Comparison of ENCODE assay signal across 8 mouse cellular contexts in genomic region chr14:79299796-79300195, GRCm38 (mm10). TPM values are rescaled to one million over a fixed set of nuclear protein-coding genes. Genes with fewer than 3 reads are reported as not detected.
DNase-seq lines count a peak whose midpoint lies in the region; ATAC-seq and TF ChIP-seq lines count a peak whose summit lies in the region.

No protein-coding gene starts in this region.

- H3K4me3 ChIP-seq in kidney, embryonic 14.5 days (ENCODE audit: low read length) = peak overlapping the region; percentile 11; the same call in 1 of the 2 replicates
- peak overlapping the region; percentile 55; the same call in 1 of the 2 replicates for H3K4me3 ChIP-seq in embryonic facial prominence, embryonic 11.5 days (ENCODE audit: low read depth, low read length)
- peak overlapping the region; percentile 60 for H3K4me3 ChIP-seq in lung, embryonic 14.5 days (ENCODE audit: low read depth, low read length)
- H3K4me3 ChIP-seq in stomach, postnatal 0 days (ENCODE audit: low read depth, low read length) = peak overlapping the region; percentile 54

- 28% methylated on average over 6 of the region's 6 CpGs for WGBS in kidney, embryonic 14.5 days
- WGBS in embryonic facial prominence, embryonic 11.5 days = 17% methylated on average over 6 of the region's 6 CpGs
- WGBS in lung, embryonic 14.5 days = 25% methylated on average over 6 of the region's 6 CpGs
- 39% methylated on average over 6 of the region's 6 CpGs for WGBS in stomach, postnatal 0 days

- ATAC-seq in kidney, embryonic 14.5 days (ENCODE audit: low FRiP score, low TSS enrichment) = no peak
- no peak for ATAC-seq in embryonic facial prominence, embryonic 11.5 days (replicated peaks; ENCODE audit: insufficient number of reproducible peaks, low FRiP score, low TSS enrichment, low read depth)
- ATAC-seq in lung, embryonic 14.5 days (ENCODE audit: insufficient read depth) = no peak
- ATAC-seq in stomach, postnatal 0 days (ENCODE audit: low FRiP score, low TSS enrichment) = no peak
- no peak for ATAC-seq in monocyte, adult 5-6 weeks (replicated peaks; ENCODE audit: insufficient number of reproducible peaks, low FRiP score, low TSS enrichment, poor library complexity, severe bottlenecking)

- 0 out of 2 replicates have a peak, but pooled peaks cover 6% of the 10 kb centered on the region for H3K4me1 ChIP-seq in kidney, embryonic 14.5 days (ENCODE audit: control insufficient read depth, insufficient read depth, low read length)
- peaks cover 5% of the 10 kb centered on the region for H3K4me1 ChIP-seq in embryonic facial prominence, embryonic 11.5 days (ENCODE audit: control insufficient read depth, insufficient read depth, low read length)
- no peaks in the 10 kb centered on the region; the same call in 1 of the 2 replicates for H3K4me1 ChIP-seq in lung, embryonic 14.5 days (ENCODE audit: insufficient read depth)
- no peaks in the 10 kb centered on the region for H3K4me1 ChIP-seq in stomach, postnatal 0 days (replicated peaks; ENCODE audit: control insufficient read depth, insufficient read depth)

- TF ChIP-seq CTCF in lung, embryonic 14.5 days (IDR thresholded peaks at IDR 0.05; ENCODE audit: low read depth) = no peak
- TF ChIP-seq CTCF in stomach, postnatal 0 days (IDR thresholded peaks at IDR 0.05; ENCODE audit: low read depth) = no peak

- no peaks in the 10 kb centered on the region for H3K36me3 ChIP-seq in kidney, embryonic 14.5 days (ENCODE audit: control insufficient read depth, insufficient read depth, low read length)
- H3K36me3 ChIP-seq in embryonic facial prominence, embryonic 11.5 days (replicated peaks; ENCODE audit: control insufficient read depth, insufficient read depth, low read depth, low read length) = no peaks in the 10 kb centered on the region
- H3K36me3 ChIP-seq in lung, embryonic 14.5 days (ENCODE audit: insufficient read depth) = no peaks in the 10 kb centered on the region
- H3K36me3 ChIP-seq in stomach, postnatal 0 days (ENCODE audit: control insufficient read depth, insufficient read depth, low read length) = no peaks in the 10 kb centered on the region

- no peak overlapping the region for H3K9ac ChIP-seq in kidney, embryonic 14.5 days (ENCODE audit: low read depth, low read length)
- no peak overlapping the region for H3K9ac ChIP-seq in embryonic facial prominence, embryonic 11.5 days (replicated peaks; ENCODE audit: low read length)
- H3K9ac ChIP-seq in lung, embryonic 14.5 days = peak overlapping the region; percentile 66
- no peak overlapping the region for H3K9ac ChIP-seq in stomach, postnatal 0 days (ENCODE audit: low read length)

- no peaks in the 10 kb centered on the region for H3K9me3 ChIP-seq in kidney, embryonic 14.5 days (ENCODE audit: control insufficient read depth, low read length)
- H3K9me3 ChIP-seq in embryonic facial prominence, embryonic 11.5 days (replicated peaks; ENCODE audit: control insufficient read depth, low read length) = no peaks in the 10 kb centered on the region
- H3K9me3 ChIP-seq in lung, embryonic 14.5 days (ENCODE audit: low read depth, low read length) = no peaks in the 10 kb centered on the region
- no peaks in the 10 kb centered on the region for H3K9me3 ChIP-seq in stomach, postnatal 0 days (ENCODE audit: control insufficient read depth, low read length)

- H3K27ac ChIP-seq in kidney, embryonic 14.5 days (ENCODE audit: low read depth, low read length) = no peak overlapping the region
- no peak overlapping the region for H3K27ac ChIP-seq in embryonic facial prominence, embryonic 11.5 days (replicated peaks; ENCODE audit: low read depth, low read length)
- H3K27ac ChIP-seq in lung, embryonic 14.5 days (ENCODE audit: low read depth) = no peak overlapping the region
- no peak overlapping the region for H3K27ac ChIP-seq in stomach, postnatal 0 days (replicated peaks)

- TF ChIP-seq EP300 in stomach, postnatal 0 days (optimal IDR thresholded peaks at IDR 0.05) = no peak

- H3K27me3 ChIP-seq in kidney, embryonic 14.5 days (ENCODE audit: control insufficient read depth, insufficient read depth, low read length) = peaks cover 9% of the 10 kb centered on the region; the same call in 1 of the 2 replicates
- H3K27me3 ChIP-seq in embryonic facial prominence, embryonic 11.5 days (ENCODE audit: control insufficient read depth, insufficient read depth, low read length) = no peaks in the 10 kb centered on the region; the same call in 1 of the 2 replicates
- no peaks in the 10 kb centered on the region for H3K27me3 ChIP-seq in lung, embryonic 14.5 days (ENCODE audit: insufficient read depth, low read length)
- H3K27me3 ChIP-seq in stomach, postnatal 0 days (ENCODE audit: control insufficient read depth, insufficient read depth, low read length) = no peaks in the 10 kb centered on the region

- no peak for DNase-seq in kidney, postnatal 14 days
- no peak for DNase-seq in embryonic facial prominence, embryonic 11.5 days (ENCODE audit: low spot score)
- DNase-seq in induced T-regulatory cell, adult 2 months (ENCODE audit: low read depth) = peak; percentile 47
- DNase-seq in lung, embryonic 14.5 days = peak; percentile 46
- no peak for DNase-seq in stomach, postnatal 0 days (ENCODE audit: low spot score)
- DNase-seq in urinary bladder, postnatal 4 days (ENCODE audit: low spot score in 2 of 2) = no peak

- 0 out of 2 replicates have a peak overlapping the region, but pooled peaks have one; percentile 78 for H3K4me2 ChIP-seq in kidney, embryonic 14.5 days (replicated peaks; ENCODE audit: low read depth, low read length)
- peak overlapping the region; percentile 99 for H3K4me2 ChIP-seq in embryonic facial prominence, embryonic 11.5 days (ENCODE audit: low read depth, low read length)
- H3K4me2 ChIP-seq in lung, embryonic 14.5 days = peak overlapping the region; percentile 99
- peak overlapping the region; percentile 8; the same call in 1 of the 2 replicates for H3K4me2 ChIP-seq in stomach, postnatal 0 days (replicated peaks; ENCODE audit: low read depth)

RNA-seq across cellular contexts. Expression of gene Rgcc, which starts 1.6 kb away (rescaled TPM):
- polyA plus RNA-seq in kidney, embryonic 14.5 days (2014; fragmentation: Nextera tagmentation; extraction: Ambion mirVana) = 22.7 and 26.0 TPM in 2 replicates
- 52.8 TPM in 2 replicates for polyA plus RNA-seq in embryonic facial prominence, embryonic 11.5 days (2014; fragmentation: Nextera tagmentation; extraction: Ambion mirVana)
- 137 and 142 TPM in 2 replicates for polyA plus RNA-seq in lung, embryonic 14.5 days (2014; fragmentation: Nextera tagmentation; extraction: Ambion mirVana)
- 40.0 and 45.4 TPM in 2 replicates for polyA plus RNA-seq in stomach, postnatal 0 days (2015; fragmentation: Nextera tagmentation; extraction: Ambion mirVana)
- total RNA-seq in monocyte, adult 5-6 weeks (2017) = 7.0 to 54.6 TPM (median 29.0 TPM) in 3 replicates

RNA-seq across cellular contexts. Expression of gene Zfp957, which starts 52.6 kb away (rescaled TPM):
- not detected in 2 replicates for polyA plus RNA-seq in kidney, embryonic 14.5 days (2014; fragmentation: Nextera tagmentation; extraction: Ambion mirVana)
- not detected in 2 replicates for polyA plus RNA-seq in embryonic facial prominence, embryonic 11.5 days (2014; fragmentation: Nextera tagmentation; extraction: Ambion mirVana)
- polyA plus RNA-seq in lung, embryonic 14.5 days (2014; fragmentation: Nextera tagmentation; extraction: Ambion mirVana) = not detected in 2 replicates
- not detected in 2 replicates for polyA plus RNA-seq in stomach, postnatal 0 days (2015; fragmentation: Nextera tagmentation; extraction: Ambion mirVana)
- total RNA-seq in monocyte, adult 5-6 weeks (2017) = not detected in 3 replicates

Comparison
In these comparisons a context has a peak if more than half of its experiments do, and no peak if none do; other contexts are left out.
1. H3K4me2 ChIP-seq: peak in every context shown above with its lines; median percentile 99 in embryonic facial prominence, embryonic 11.5 days; 99 in lung, embryonic 14.5 days; 78 in kidney, embryonic 14.5 days; 8 in stomach, postnatal 0 days.
2. DNase-seq: peak in induced T-regulatory cell, adult 2 months (single experiment) and lung, embryonic 14.5 days (single experiment); none in kidney, postnatal 14 days (single experiment), embryonic facial prominence, embryonic 11.5 days (single experiment), stomach, postnatal 0 days (single experiment) and urinary bladder, postnatal 4 days (0 of 2).
3. Peak in every context shown above with its lines, with median percentiles within 50 percentile points of each other: H3K4me3 ChIP-seq.